Mouse (Mus musculus) urinary bladder, postnatal 25 days (tissue): ENCODE measurements around the gene Gm3558.
"Not testable (repeated sequence)": the region's sequence is repeated elsewhere in the genome, so short reads cannot be mapped to it uniquely, and the experiment has no call there.

ENCODE experiments used
- DNase-seq: peaks from one replicate; pipeline ENCODE4 v3.0.0; 2022; ENCODE audit warnings: low spot score

Gene Gm3558

DNA sequence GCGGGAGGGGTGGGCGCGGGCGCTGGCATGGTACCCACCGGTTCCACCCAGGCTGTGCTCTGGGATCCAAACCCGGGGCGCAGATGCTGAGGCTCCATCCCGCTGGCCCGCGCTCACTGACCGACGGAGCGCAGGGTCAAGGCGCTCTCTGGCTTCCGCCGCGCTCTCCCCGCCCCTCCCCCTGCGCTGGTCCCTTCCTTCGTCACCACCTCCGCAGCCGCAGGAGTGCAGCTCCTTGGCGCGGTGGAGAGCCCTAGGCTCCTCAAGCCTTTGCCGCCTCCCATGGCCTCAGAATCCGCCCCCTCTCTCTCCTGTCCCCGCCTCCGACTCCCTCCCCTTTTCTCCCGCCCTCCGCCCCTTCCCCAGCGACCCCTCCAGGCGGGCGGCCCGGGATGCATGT, at the start of gene Gm3558:
Gm3558 (minus strand) TSS at position 185 of the 400 bp plus-strand sequence.
- not testable (repeated sequence) for DNase-seq

DNA sequence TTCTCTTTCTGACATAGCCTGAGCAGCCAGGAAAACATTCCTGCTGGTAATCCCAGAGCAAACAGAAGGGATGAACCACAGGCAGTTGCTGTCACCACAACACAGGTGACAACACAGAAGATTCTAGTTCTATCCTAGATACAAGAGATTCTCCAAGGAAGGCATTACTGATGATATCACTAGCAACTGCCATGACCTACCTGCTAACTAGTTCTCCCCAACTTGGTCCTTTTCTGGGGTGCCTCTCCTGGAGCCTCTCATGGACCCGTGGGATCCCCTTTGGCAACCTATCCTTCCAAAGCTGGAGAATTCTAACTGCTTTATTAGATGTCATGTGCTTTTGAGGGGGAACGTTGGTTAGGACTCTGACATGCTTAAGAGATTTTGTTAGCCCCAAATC, 27.1 kb upstream of the Gm3558 start, which contains the start of gene Gm10338:
Gm10338 (minus strand) TSS at position 101 of the 400 bp plus-strand sequence.
- not testable (repeated sequence) for DNase-seq

DNA sequence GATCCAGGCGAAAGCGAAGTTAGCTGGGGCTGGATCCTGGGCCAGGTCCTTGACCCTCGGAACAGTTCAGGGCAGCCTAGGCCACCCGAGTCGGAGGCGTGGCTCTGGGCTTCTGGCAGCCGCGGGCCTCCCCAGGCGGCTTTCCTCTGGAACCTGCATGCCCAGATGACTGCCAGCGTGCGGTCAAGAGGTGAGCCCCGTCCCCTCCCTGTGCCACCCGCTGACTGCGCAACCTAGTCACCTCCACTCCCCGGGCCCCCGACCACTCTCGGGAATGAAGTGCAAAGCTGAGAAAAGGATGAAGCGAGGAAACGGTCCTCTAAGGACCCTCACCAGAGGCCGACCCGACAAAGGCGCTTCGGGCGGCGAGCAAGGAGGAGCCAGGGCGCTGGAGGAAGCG, 476 bp downstream of the Gm3558 start:
- DNase-seq = not testable (repeated sequence)

DNA sequence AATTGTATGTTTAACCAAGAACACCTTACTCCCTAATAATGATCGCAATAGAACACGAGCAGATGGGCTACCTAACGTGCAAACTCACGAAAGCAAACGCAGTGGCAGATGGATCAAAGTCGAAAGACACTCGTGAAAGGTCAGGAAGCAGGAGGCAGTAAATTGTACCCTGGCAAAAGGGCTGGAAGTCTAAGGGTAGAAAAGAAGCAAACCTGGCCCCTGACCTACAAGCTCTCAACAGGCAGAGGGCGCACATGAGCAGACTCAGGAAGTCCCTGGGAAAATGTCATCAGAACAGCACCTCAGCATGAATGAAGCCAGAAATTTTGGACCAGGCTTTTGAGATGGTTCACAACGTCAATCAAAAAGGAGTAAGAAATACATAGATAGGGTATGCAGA, 1.1 kb downstream of the Gm3558 start:
- DNase-seq = not testable (repeated sequence)
